Mouse (Mus musculus) bone marrow, adult 2 months (tissue): Measurements from ENCODE around the gene Atxn7l1.

Experiments used
- CTCF ChIP-seq: fragments of 200-500 bp; IDR thresholded peaks from 2 replicates; pipeline ENCODE4 v1.5.1; 2011; ENCODE audit warnings: low read length, control low read depth; ENCODE audit not compliant: control insufficient read depth, insufficient read depth
- POLR2A ChIP-seq: fragments of 200-500 bp; IDR thresholded peaks from 2 replicates; pipeline ENCODE4 v1.6.1; 2011; ENCODE audit warnings: low read depth, mild to moderate bottlenecking, control low read depth, low read length, borderline replicate concordance; ENCODE audit not compliant: control insufficient read depth

DNA sequence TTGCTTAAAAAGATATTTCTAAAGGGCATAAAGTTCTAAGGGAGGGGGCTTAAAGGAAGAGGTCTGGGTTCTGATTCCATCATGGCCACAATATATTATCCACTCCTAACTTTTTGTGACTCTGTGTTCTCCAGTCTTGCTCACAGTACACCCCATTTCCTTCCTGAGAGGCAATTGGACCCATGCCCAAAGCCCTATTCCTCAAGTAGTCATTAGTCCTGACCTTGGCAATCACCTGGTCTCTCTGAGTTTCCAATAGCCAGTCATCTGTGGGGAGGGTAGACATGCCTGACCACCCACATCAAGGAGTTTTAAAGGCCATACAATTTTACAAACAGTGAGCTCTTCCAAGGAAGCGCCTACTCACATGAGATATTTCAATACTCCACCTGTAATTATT is 176.3 kb downstream of the Atxn7l1 start:
- TF ChIP-seq CTCF (no peak), POLR2A (no peak)
